Mouse (Mus musculus) granulocyte monocyte progenitor cell, adult 5-6 weeks (primary cell): Measurements from ENCODE around the gene Efhc1. TPM values are rescaled to one million over a fixed set of nuclear protein-coding genes. Genes with fewer than 3 reads are reported as not detected.

Experiments
- ATAC-seq: replicated peaks from 2 replicates; pipeline ENCODE4 v1.8.0; 2016; ENCODE audit warnings: mild to moderate bottlenecking, moderate TSS enrichment, inconsistent platforms; ENCODE audit not compliant: poor library complexity, severe bottlenecking
- total RNA-seq, 2 experiments: library from RNA; stranded (forward) in 1 of 2; stranded (reverse) in 1 of 2; fragments of 200-712, 200-1000 nt in 1 of 2; fragments of >200 nt in 1 of 2; fragmentation: Nextera tagmentation in 1 of 2; gene quantifications; 2 replicates each; pipeline ENCODE4 v1.2.3; 2014 to 2017

Efhc1 gene
- total RNA-seq, 2 experiments from 2014 or later = 0.15 TPM; not detected in 1

- no peak for ATAC-seq
Measured at GRCm38 (mm10) chr1:20941857-20942256, 9.6 kb upstream of the Efhc1 start.

- ATAC-seq = no peak
Measured at GRCm38 (mm10) chr1:20943016-20943415, 8.4 kb upstream of the Efhc1 start.

DNA sequence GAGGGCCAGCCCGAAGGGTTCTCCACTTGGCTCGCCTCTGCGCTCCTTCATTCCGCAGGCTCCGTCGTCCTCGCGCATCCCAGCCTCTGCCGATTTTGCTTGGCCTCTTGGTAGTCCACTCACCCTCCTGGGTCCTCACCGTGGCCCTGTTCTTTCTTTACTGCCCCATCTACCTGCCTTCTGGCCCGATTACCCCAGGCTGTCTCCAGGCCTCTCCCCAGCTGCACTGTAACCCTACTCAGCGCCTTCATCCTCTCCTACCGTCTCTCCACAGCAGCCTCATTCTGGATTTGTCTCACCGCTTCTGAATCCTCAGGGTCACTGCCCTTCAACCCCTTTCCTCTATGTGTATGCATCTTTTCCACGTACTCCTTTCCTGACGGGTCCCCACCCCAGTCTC is 373 bp downstream of the Efhc1 start:
- no peak; the same call in 1 of the 2 replicates for ATAC-seq

DNA sequence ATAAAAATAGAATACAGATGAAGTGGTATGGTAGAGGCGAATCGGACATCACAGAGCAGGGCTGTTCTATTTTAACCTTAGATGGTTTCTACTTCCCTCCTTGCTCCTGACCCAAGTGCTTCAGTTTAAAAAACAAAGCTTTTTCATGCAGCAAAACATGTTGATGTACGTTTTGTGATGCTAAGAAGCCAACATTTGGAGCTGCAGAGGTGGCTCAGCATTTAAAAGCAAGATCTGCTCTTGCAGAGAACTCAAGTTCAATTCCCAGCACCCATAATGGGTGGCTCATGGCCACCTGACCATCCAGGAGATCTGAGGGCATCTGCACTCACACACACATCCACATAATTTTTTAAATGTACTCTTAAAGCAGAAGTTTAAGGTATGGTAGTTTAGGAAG is 3.5 kb downstream of the Efhc1 start:
- no peak for ATAC-seq

GRCm38 (mm10) chr1:20969642-20970041 is 18.2 kb downstream of the Efhc1 start:
- ATAC-seq = no peak

- no peak for ATAC-seq
Measured at GRCm38 (mm10) chr1:20973389-20973788, 22.0 kb downstream of the Efhc1 start.

DNA sequence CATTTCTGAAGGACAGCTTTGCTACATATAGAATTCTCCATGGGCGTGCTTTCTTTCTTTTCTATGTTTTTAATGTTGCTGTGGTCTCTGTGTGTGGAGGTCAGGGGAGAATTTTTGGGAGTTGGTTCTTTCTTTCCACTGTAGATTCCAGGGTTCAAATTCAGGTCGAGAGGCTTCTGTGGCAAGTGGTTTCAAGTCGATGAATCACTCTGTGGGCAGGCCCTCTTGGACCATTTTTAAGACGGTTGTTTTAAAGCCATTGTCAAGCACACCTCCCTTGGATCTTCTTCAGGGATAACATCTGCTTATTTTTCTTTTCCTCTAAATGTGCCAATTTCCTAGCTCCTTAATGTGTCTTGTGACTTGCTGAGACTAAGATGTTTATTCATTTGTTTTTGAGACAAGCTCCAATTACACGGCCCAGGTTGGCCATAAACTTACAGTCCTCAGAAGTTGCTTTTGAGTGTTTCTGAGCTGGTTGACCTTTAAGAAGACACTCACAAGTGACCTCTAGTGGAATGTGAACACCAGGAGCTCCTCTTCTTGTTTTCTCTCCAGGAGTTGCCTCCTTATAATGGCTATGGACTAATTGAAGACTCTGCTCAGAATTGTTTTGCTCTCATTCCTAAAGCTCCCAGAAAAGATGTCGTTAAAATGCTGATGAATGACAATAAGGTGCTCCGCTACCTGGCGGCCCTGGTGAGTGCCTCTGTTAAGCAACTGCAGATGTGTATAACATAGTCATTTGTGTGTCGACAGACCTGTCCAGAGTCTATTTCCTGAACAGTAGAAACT is 23.1 kb downstream of the Efhc1 start:
- no peak for ATAC-seq

DNA sequence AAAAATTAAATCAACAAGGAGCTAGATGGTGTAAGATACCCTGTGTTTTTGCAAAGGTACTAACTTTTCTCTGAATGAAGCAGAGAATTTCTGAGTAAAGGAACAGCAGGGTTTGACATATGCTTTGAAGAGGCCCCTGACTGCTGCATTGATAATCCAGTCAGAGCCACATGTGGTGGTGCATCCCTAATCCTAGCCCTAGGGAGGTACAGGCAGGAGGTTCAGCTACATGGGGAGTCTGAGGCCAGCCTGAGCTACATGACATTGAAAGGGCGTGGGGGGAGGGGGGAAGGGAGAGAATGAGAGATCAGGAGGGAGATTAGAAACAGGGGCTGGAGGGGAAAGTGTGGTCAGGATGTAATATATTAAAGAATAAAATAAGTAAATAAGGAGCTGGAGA is 29.1 kb downstream of the Efhc1 start:
- ATAC-seq = no peak

DNA sequence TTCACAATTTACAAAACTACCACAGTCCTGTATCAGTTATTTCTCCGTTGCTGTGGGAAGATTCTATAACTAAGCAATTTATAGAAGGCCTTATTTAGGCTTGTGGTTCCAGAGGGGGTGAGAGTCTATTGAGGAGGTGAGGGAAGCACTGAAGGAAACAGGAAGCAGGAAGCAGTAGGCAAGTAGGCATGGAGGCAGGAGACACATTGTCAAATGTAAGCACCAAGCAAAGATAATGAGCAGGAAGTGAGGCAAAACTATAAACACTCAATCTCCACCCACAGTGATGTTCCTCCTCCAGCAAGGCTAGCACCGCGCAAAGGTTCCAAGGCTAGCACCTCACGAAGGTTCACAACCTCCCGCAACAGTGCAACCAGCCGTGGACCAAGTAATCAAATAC is 30.3 kb downstream of the Efhc1 start:
- 0 out of 2 replicates have a peak, but pooled peaks have one; percentile 10 for ATAC-seq

DNA sequence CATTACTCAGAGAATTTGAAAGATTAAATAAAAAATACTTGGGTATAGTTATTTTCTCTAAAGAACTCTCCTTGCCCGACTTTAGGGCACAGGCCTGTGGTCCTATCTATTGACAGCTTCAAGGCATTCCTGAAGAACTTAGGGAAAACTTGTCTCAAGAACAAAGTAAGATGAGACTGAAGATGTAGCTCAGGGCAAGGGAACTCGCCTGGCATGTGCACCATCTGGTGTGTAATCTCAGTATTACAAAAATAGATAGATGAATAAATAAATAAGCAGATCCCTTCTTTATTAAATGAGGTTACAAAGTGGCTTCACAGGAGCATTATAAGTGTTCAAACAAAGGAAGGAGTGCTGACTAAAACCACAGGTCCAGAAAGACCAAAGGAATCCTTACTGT is 32.7 kb downstream of the Efhc1 start:
- no peak for ATAC-seq

DNA sequence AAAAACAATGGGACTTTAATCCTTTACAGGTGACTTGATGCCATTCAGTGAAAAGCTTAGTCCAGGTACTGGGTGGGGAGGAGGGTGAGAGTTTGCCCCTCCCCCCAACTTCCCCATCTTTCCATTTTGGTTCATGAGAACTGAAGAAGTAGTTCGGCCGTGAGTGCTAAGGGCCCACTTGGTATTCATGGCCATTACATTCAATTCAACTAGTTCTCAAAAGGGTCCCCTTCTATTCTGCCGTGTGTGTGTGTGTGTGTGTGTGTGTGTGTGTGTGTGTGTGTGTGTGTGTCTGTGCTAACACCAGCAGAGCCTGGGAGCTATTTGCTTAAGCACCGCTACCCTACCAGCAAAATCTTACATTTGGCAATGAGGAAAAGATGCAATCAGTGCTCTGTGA is 33.2 kb downstream of the Efhc1 start:
- ATAC-seq = no peak

GRCm38 (mm10) chr1:20986378-20987056 is 35.1 kb downstream of the Efhc1 start:
- ATAC-seq = peak; percentile 70

GRCm38 (mm10) chr1:20989461-20990083 is 38.1 kb downstream of the Efhc1 start:
- peak; percentile 35; the same call in 1 of the 2 replicates for ATAC-seq

- ATAC-seq = peak; percentile 54
Measured at GRCm38 (mm10) chr1:20993690-20994089, 42.3 kb downstream of the Efhc1 start.

DNA sequence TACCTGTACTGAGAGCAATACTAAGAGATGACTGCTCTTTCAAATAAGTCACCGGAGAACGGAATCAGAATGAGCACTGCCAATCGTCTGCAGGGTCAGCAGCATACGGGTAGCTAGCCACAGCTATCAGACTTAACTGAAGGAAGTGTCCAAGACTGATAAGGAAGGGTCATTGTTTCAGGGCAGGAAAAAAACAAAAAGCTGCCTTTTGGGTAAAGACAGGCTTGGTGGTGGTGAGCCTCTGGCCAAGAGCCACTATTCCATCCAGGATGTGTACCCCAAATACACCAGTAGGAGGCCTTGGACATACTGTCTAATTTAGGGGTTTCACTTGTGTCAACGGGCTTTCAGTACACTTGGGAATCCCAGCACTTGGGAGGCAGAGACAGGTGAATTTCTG is 42.9 kb downstream of the Efhc1 start:
- ATAC-seq = no peak

DNA sequence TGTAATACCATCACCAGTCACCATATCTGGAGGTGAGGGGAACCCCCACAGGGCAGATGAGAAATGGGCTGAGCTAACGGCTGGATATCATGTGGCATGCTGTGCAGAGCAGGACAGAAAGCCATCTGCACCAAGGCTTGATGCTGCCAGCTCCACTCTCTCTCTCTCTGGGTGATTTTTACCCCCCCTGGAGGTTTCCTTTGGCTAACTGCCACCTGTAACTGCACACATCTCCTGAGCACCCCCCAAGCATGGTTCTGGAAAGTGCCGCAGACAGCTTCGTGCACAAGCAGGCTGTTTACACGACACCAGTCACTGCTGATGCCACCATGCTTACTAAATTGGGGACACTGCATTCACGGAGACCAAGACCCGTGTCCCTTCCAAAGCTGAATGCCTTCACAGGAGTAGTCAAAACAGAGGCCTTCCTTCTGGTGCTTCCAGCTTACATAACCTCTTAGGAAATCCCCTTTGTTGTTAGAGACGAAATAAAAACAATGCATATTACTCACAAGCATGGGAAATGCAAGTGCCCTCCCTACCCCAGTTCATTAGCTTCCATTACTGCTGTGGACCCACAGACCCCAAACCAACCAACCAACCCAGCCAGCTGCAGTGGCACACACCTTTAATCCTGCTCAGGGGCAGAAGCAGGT is 44.0 kb downstream of the Efhc1 start:
- ATAC-seq = peak; percentile 54

GRCm38 (mm10) chr1:20996603-20997327 is 45.3 kb downstream of the Efhc1 start:
- ATAC-seq = peak; percentile 2; the same call in 1 of the 2 replicates

DNA sequence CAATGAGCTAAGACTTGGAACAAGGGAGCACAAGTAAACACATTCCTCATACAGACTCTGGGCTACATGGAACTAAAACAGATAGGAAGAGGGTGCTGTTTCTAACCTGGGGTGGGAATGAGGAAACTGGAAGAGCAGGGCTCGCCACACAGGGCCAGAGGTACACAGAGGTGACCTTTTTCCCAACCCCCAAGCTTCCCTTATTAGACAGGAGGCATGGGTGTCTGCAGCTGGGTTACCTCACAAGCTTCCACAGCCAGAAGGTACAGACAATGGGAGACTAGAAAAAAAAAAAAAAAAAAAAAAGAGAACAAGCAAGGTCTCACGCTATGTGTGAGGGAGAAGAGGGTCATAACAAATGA is 45.9 kb downstream of the Efhc1 start:
- ATAC-seq = peak; percentile 13

DNA sequence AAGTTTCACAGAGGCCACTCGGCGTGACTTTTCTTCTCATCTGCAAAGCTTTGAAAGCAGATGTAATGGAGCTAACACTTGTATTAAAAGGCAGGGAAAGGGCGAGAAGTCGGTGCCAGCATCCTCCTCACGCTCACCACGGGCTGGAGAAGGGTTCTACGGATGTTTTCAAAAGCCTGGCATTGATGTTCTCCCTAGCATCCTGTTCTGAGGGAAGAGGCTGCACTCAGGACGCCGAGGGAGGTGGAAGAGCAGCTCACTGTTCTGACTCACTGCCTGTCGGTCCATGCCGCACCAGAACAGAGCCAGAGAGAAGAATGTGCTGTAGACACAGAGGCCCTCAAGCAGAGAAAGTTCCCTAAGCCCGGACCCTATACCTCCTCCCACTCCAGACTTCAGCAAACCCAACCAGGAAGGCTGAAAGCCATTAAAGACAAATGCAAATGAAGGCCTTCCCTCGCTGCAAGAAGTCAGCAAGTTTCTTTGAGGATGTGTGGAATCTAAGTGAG is 46.5 kb downstream of the Efhc1 start:
- ATAC-seq = no peak
